Mouse (Mus musculus) stomach, embryonic 14.5 days (tissue): ENCODE measurements around the gene Cacng7. TPM values are rescaled to one million over a fixed set of nuclear protein-coding genes. Genes with fewer than 3 reads are reported as not detected.

ENCODE experiments used
- ATAC-seq: fragments of 200-750 bp; cut with Nextera tagmentation; 2 replicates; pipeline ENCODE4 v1.8.0; 2017; ENCODE audit warnings: low read depth, moderate TSS enrichment; ENCODE audit not compliant: insufficient number of reproducible peaks, insufficient read depth, low FRiP score
- H3K27ac ChIP-seq: fragments of 300-500 bp; sonication (generic); 2 replicates; pipeline ENCODE4 v1.5.1; 2014; ENCODE audit warnings: mild to moderate bottlenecking, low read length, moderate library complexity, mixed read lengths
- H3K27me3 ChIP-seq: fragments of 300-500 bp; sonication (generic); 2 replicates; pipeline ENCODE4 v1.6.1; 2014; ENCODE audit warnings: low read length, control low read depth, mixed read lengths; ENCODE audit not compliant: control insufficient read depth, insufficient read depth
- H3K36me3 ChIP-seq: fragments of 300-500 bp; sonication (generic); 2 replicates; pipeline ENCODE4 v1.6.1; 2014; ENCODE audit warnings: mild to moderate bottlenecking, control low read depth, low read length, moderate library complexity, mixed read lengths; ENCODE audit not compliant: control insufficient read depth, insufficient read depth
- H3K4me1 ChIP-seq: fragments of 300-500 bp; sonication (generic); 2 replicates; pipeline ENCODE4 v1.6.1; 2014; ENCODE audit warnings: low read length, control low read depth, mixed read lengths; ENCODE audit not compliant: control insufficient read depth, insufficient read depth
- H3K4me2 ChIP-seq: fragments of 300-500 bp; sonication (generic); replicated peaks from 2 replicates; pipeline ENCODE4 v1.6.1; 2014; ENCODE audit warnings: low read depth, low read length, control low read depth
- H3K4me3 ChIP-seq: fragments of 300-500 bp; sonication (generic); 2 replicates; pipeline ENCODE4 v1.5.1; 2014; ENCODE audit warnings: low read depth, low read length, control low read depth
- H3K9ac ChIP-seq: fragments of 300-500 bp; sonication (generic); replicated peaks from 2 replicates; pipeline ENCODE4 v1.6.1; 2014; ENCODE audit warnings: low read depth, mild to moderate bottlenecking, control low read depth, low read length, moderate library complexity, mixed read lengths
- H3K9me3 ChIP-seq: fragments of 300-500 bp; sonication (generic); 2 replicates; pipeline ENCODE4 v1.6.1; 2016; ENCODE audit warnings: low read depth, low read length, control low read depth; ENCODE audit not compliant: control insufficient read depth
- WGBS: fragments of 180-500 bp; shearing (Covaris S2); extraction: QIAGEN DNeasy Blood & Tissue Kit; methylation state at CpG from one replicate; pipeline ENCODE4 v1.1.7; 2014; 5-methylcytosine and 5-hydroxymethylcytosine counted together
- polyA plus RNA-seq: library from polyadenylated mRNA; unstranded; fragments of >200 nt; fragmentation: Nextera tagmentation; extraction: Ambion mirVana; gene quantifications from 2 replicates; pipeline ENCODE4 v1.2.1, GENCODE M21; 2014

Gene Cacng7
- polyA plus RNA-seq, 1 experiment from 2014 or later = 3.8 TPM

DNA sequence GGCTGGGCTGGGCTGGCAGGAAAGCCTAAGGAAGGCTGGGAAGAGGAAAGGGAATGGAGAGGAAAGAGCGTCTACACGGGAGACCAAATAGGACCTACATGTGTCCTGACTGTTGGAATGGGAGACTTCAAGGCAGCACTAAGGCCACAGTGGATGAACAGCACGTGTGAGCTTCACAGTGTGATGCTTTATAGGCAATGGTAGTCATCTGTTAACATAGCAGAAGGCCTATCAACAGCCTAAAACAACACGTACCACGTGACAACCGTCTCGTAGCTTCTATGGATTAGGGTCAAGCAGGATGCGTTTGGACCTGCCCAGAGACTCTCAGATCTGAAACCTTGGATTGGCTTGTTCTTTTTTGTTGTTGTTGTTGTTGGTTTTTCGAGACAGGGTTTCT, 49.4 kb downstream of the Cacng7 start:
- no peak overlapping the region for H3K4me3 ChIP-seq
- H3K9ac ChIP-seq = no peak overlapping the region
- no peak for ATAC-seq
- 82% methylated on average over 9 of the region's 9 CpGs for WGBS
- no peak overlapping the region for H3K4me2 ChIP-seq
- H3K27me3 ChIP-seq = no peaks in the 10 kb centered on the region
- H3K9me3 ChIP-seq = no peaks in the 10 kb centered on the region
- no peak overlapping the region for H3K27ac ChIP-seq
- H3K4me1 ChIP-seq = no peaks in the 10 kb centered on the region
- no peaks in the 10 kb centered on the region for H3K36me3 ChIP-seq

DNA sequence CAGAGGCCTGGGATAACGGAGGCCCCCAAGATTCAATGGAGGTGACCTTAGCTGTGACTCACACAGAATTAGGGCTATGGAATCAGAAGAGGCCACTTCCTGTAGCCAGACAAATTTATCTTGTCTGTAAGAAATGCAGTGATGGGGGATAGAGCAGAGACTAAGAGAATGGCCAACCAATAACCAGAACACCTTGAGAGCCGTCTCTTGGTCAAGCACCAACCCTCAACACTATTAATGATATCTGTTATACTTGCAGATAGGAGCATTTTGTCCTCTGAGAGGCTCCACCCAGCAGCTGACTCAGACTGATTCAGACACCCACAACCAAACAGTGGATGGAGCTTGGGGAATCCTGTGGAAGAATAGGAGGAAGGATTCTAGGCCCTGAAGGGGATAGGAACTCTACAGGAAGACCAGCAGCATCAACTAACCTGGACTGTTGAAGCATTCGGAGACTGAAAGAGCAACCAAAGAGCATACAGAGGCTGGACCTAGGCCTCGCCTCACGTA, 52.1 kb downstream of the Cacng7 start:
- Histone ChIP-seq H3K4me3 (no peak overlapping the region), H3K9me3 (no peaks in the 10 kb centered on the region), H3K36me3 (no peaks in the 10 kb centered on the region), H3K9ac (no peak overlapping the region), H3K27ac (no peak overlapping the region), H3K4me1 (no peaks in the 10 kb centered on the region), H3K27me3 (no peaks in the 10 kb centered on the region), H3K4me2 (no peak overlapping the region)
- ATAC-seq = no peak
- 89% methylated on average over 5 of the region's 5 CpGs for WGBS

DNA sequence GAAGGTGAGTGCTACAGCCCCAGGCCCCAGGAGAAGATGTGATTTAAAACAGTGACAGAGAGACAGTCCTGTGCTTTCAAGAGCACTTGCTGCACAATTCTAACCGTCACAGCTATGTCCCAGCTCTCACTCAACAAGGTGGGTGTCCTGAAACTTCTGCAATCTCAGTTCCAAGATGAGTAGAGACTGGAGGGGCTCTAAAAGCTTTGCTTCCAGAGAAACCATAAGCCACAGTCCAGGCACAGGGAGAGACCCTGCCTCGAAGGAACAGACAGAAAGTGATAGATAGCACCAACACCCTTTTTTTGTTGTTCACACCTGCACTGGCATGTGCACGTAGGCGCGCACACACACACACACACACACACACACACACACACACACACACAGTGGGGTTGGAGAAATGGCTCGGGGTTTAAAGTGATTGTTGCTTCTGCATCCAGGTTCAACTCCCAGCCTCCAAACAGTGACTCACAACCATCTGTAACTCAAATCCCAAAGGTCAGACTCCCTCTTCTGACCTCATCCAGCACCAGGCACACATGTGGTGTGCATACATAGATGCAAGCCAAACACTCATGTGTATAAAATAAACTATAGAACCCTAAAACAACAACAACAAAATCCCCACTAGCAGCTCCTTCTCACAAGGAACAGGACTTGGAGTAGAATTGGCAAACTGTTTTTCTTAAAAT, 53.4 kb downstream of the Cacng7 start:
- 71% methylated on average over 6 of the region's 6 CpGs for WGBS
- Histone ChIP-seq H3K9ac (no peak overlapping the region), H3K4me2 (no peak overlapping the region), H3K36me3 (no peaks in the 10 kb centered on the region), H3K4me1 (no peaks in the 10 kb centered on the region), H3K9me3 (no peaks in the 10 kb centered on the region), H3K27me3 (no peaks in the 10 kb centered on the region), H3K27ac (no peak overlapping the region), H3K4me3 (no peak overlapping the region)
- ATAC-seq = no peak

DNA sequence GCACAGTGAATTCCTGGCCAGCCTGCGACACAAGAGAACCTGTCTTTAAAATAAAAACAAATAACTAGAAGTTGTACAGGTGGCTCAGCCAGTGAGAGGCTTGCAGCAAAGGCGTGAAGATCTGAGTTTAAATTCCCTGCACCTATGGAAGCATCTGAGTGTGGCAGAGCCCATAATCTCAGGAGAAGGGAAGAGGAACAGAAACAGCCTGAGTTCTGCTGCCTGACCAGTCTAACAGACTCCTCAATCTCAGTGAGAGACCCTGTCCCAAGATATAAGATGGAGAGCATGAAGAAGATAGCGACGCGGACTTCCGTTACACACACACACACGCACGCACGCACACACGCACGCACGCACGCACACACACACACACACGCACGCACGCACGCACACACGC, 55.0 kb downstream of the Cacng7 start:
- Histone ChIP-seq H3K36me3 (no peaks in the 10 kb centered on the region), H3K4me3 (no peak overlapping the region), H3K4me1 (no peaks in the 10 kb centered on the region; the same call in 1 of the 2 replicates), H3K27me3 (no peaks in the 10 kb centered on the region), H3K9ac (no peak overlapping the region), H3K27ac (no peak overlapping the region), H3K4me2 (no peak overlapping the region), H3K9me3 (no peaks in the 10 kb centered on the region)
- ATAC-seq = no peak
- WGBS = 74% methylated on average over 18 of the region's 18 CpGs

DNA sequence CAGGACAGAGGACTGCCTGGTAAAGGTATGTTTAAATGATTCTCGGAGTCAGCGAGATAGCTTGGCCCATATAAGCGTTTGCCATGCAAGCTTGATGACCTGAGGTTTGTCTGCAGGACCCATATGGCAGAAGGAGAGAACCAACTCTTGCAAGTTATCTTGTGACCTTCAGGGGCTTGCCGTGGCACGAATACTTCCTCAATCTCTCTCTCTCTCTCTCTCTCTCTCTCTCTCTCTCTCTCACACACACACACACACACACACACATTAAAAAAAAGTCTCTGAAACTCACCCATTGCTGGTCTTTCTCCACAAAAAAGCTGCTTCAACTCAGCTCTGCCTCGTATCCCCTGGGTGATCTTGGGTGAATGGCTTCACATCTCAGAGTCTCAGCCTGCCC, 56.1 kb downstream of the Cacng7 start:
- no peaks in the 10 kb centered on the region; the same call in 1 of the 2 replicates for H3K4me1 ChIP-seq
- no peaks in the 10 kb centered on the region for H3K9me3 ChIP-seq
- no peaks in the 10 kb centered on the region for H3K36me3 ChIP-seq
- no peak overlapping the region for H3K4me3 ChIP-seq
- H3K4me2 ChIP-seq = no peak overlapping the region
- WGBS = 54% methylated on average over 6 of the region's 6 CpGs
- no peaks in the 10 kb centered on the region for H3K27me3 ChIP-seq
- ATAC-seq = no peak
- H3K27ac ChIP-seq = no peak overlapping the region
- no peak overlapping the region for H3K9ac ChIP-seq

DNA sequence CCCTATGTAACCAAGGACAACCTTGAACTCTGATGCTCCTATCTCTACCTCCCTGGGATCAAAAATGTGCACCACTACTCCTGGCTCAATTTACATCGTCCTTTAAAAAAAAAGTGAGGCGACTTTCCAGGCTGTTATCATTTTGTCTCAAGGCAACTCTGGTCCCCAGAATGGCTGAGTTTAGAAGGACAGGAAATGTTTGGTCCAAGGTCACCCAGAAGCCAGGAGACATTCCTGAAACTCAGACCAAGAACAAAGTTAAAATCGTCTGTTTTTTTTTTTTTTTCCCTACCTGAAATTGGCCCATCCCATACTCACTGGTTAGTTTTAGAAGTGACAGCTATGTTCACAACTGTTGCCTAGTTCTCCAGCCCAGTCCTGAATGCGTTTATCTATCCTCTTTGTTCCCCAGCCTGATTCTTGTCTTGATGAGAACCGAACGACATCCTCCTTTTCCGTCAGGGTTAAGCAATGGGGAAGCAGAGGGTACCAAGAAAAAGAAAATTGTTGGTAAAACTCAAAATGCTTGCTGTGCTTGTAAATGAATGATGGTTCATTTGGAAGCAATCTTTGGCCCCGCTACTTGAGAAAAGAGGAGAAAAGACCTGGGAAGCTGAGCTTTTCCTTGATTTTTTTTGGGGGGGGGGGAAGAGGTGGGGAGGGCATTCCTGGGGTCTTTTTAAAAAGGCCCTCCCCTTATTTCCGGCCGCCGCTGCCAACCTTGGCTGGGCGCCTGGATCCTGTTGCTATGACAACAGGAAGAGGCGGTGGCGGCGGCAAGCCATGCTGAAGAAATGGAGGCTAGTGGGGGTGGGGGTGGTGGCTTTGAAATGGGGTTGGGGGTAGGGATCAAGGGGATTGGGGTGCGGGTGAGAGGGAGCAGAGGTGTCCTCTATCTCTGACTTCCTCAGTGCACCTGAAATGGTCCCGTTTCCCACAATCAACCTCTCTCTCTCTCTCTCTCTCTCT, 57.0 kb downstream of the Cacng7 start:
- Histone ChIP-seq H3K9me3 (no peaks in the 10 kb centered on the region), H3K4me1 (no peaks in the 10 kb centered on the region; the same call in 1 of the 2 replicates), H3K27me3 (no peaks in the 10 kb centered on the region), H3K27ac (no peak overlapping the region), H3K9ac (no peak overlapping the region), H3K36me3 (no peaks in the 10 kb centered on the region), H3K4me3 (peak overlapping the region; percentile 21), H3K4me2 (peak overlapping the region; percentile 45)
- WGBS = 1% methylated on average over 17 of the region's 17 CpGs
- ATAC-seq = no peak

DNA sequence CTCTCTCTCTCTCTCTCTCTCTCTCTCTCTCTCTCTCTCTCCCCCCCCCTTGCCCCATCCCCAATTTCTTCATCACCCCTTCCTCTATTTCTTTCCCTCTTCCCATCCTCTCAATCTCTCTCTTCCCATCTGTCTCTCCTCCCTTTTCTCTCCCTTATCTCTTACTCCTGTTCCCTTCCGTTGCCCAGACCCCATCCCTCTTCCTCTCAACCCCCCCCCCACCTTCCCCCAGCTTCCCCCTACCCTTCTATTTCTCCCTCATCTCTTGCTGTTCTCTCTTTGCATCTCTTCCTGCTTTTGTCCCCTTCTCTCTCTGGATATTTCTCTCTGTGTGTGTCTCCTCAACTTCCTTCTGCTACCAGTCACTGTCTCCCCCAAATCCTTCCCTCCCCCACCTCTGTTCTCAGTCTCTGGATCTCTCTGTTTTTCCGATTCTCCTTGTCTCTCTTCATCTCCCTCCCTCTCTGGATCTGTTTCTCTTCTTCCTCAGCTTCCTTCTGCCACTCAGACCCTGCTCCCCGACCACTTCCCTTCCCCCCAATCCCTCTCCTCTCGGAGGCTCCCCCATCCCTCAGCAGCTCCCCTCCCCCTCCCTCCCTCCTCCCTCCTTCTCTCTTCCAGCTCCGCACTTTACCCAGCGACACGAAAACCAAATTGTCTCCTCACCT, 57.8 kb downstream of the Cacng7 start, which contains the start of gene Cacng8:
Gene Cacng8 (plus strand): TSS at position 271 of the 668 bp plus-strand sequence.
- WGBS = under 1% methylated on average over 7 of the region's 7 CpGs
- H3K9ac ChIP-seq = no peak within 1 kb of the TSS
- ATAC-seq = no peak

DNA sequence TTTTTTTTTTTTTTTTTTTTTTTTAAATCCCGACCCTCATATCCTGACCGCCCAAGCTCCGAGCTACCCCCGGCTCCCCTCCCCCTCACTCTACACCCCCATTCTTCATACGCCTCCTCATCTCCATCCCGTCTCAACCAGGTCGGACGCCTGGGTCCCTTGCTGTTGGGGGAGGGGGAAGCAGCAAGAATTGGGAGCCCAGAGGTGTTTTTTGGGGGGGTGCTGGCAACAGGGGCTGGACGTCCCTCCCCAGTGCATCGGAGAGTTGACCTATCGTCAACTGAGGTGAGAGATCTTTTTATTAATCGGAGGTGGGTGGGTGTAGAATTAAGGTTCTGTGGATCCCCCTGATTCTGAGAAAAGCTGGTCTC, 58.3 kb downstream of the Cacng7 start:
- peak overlapping the region; percentile 45 for H3K4me2 ChIP-seq
- no peaks in the 10 kb centered on the region for H3K36me3 ChIP-seq
- H3K27ac ChIP-seq = no peak overlapping the region
- no peak; the same call in 1 of the 2 replicates for ATAC-seq
- H3K4me3 ChIP-seq = peak overlapping the region; percentile 21
- 8% methylated on average over 12 of the region's 12 CpGs for WGBS
- no peaks in the 10 kb centered on the region; the same call in 1 of the 2 replicates for H3K4me1 ChIP-seq
- no peak overlapping the region for H3K9ac ChIP-seq
- H3K27me3 ChIP-seq = no peaks in the 10 kb centered on the region
- no peaks in the 10 kb centered on the region for H3K9me3 ChIP-seq

More for the DNA sequence above, 57.8 kb downstream of the Cacng7 start, which contains the start of gene Cacng8:
- no peak within 1 kb of the TSS for H3K27ac ChIP-seq
- no peaks in the 10 kb centered on the region for H3K27me3 ChIP-seq
- H3K4me3 ChIP-seq = peak within 1 kb of the TSS; percentile 21
- H3K9me3 ChIP-seq = no peaks in the 10 kb centered on the region
- peak within 1 kb of the TSS; percentile 45 for H3K4me2 ChIP-seq
- no peaks in the 10 kb centered on the region for H3K36me3 ChIP-seq
- no peaks in the 10 kb centered on the region; the same call in 1 of the 2 replicates for H3K4me1 ChIP-seq
